Mouse (Mus musculus) retina, postnatal 1 day (tissue): Measurements from ENCODE around the gene Timp3.
A peak's percentile ranks its signal among the peaks of the same experiment; 100 is the strongest.
"Not testable (repeated sequence)": the region's sequence is repeated elsewhere in the genome, so short reads cannot be mapped to it uniquely, and the experiment has no call there.

Experiments
- DNase-seq: peaks from one replicate; pipeline ENCODE4 v3.0.0-alpha.2; 2012

The Timp3 gene

GRCm38 (mm10) chr10:86356819-86357563 is 56.8 kb downstream of the Timp3 start:
- peak; percentile 64 for DNase-seq

- DNase-seq: no peak
Observed at GRCm38 (mm10) chr10:86358307-86358975, 58.3 kb downstream of the Timp3 start.

- peak; percentile 46 for DNase-seq
Observed at GRCm38 (mm10) chr10:86359208-86359607, 59.0 kb downstream of the Timp3 start.

- DNase-seq: no peak
Observed at GRCm38 (mm10) chr10:86359699-86360098, 59.5 kb downstream of the Timp3 start.

GRCm38 (mm10) chr10:86363669-86364309 is 63.6 kb downstream of the Timp3 start:
- no peak for DNase-seq

- DNase-seq: no peak
Observed at GRCm38 (mm10) chr10:86365632-86366092, 65.5 kb downstream of the Timp3 start.

GRCm38 (mm10) chr10:86367346-86367745 is 67.2 kb downstream of the Timp3 start:
- DNase-seq: no peak

GRCm38 (mm10) chr10:86368811-86369210 is 68.6 kb downstream of the Timp3 start:
- DNase-seq: no peak

GRCm38 (mm10) chr10:86369346-86369745 is 69.2 kb downstream of the Timp3 start:
- DNase-seq: no peak

GRCm38 (mm10) chr10:86371561-86371960 is 71.4 kb downstream of the Timp3 start:
- DNase-seq: no peak

- DNase-seq: no peak
Observed at GRCm38 (mm10) chr10:86374061-86374460, 73.9 kb downstream of the Timp3 start.

GRCm38 (mm10) chr10:86375903-86376302 is 75.7 kb downstream of the Timp3 start:
- no peak for DNase-seq

- DNase-seq: peak; percentile 25
Observed at GRCm38 (mm10) chr10:86376392-86377185, 76.4 kb downstream of the Timp3 start.

GRCm38 (mm10) chr10:86378803-86379202 is 78.6 kb downstream of the Timp3 start:
- not testable (repeated sequence) for DNase-seq

- DNase-seq: no peak
Observed at GRCm38 (mm10) chr10:86380626-86381025, 80.5 kb downstream of the Timp3 start.

GRCm38 (mm10) chr10:86381150-86381921 is 81.2 kb downstream of the Timp3 start:
- DNase-seq: no peak

GRCm38 (mm10) chr10:86381922-86382260 is 81.7 kb downstream of the Timp3 start:
- no peak for DNase-seq

- no peak for DNase-seq
Observed at GRCm38 (mm10) chr10:86384655-86385054, 84.5 kb downstream of the Timp3 start.

GRCm38 (mm10) chr10:86385656-86386055 is 85.5 kb downstream of the Timp3 start:
- DNase-seq: no peak

- DNase-seq: no peak
Observed at GRCm38 (mm10) chr10:86386232-86386631, 86.1 kb downstream of the Timp3 start.

GRCm38 (mm10) chr10:86387821-86388440 is 87.8 kb downstream of the Timp3 start:
- DNase-seq: no peak

GRCm38 (mm10) chr10:86388803-86389202 is 88.6 kb downstream of the Timp3 start:
- no peak for DNase-seq
